Mouse (Mus musculus) MEL (cell line): Measurements from ENCODE around the gene Pdss2. TPM values are rescaled to one million over a fixed set of nuclear protein-coding genes. Genes with fewer than 3 reads are reported as not detected.

Experiments used
- DNase-seq: peaks from one replicate; pipeline ENCODE4 v3.0.0; 2011; ENCODE audit warnings: low read depth, low spot score
- H3K27ac ChIP-seq: 2 replicates; pipeline ENCODE4 v1.5.1; 2012; ENCODE audit warnings: low read depth, mild to moderate bottlenecking, control low read depth, low read length, moderate library complexity; ENCODE audit not compliant: control insufficient read depth
- H3K27me3 ChIP-seq, 2 experiments: fragments of 150-350 bp in 1 of 2; sonication (generic) in 1 of 2; 2 replicates each; pipeline ENCODE4 v1.6.1; 2012; ENCODE audit warnings: low read length in 2 of 2, mild to moderate bottlenecking in 2 of 2, improper control_type of control experiment in 1 of 2, moderate library complexity in 1 of 2; ENCODE audit not compliant: insufficient read depth in 2 of 2, control insufficient read depth in 1 of 2
- H3K36me3 ChIP-seq, 2 experiments: 2 replicates each; pipeline ENCODE4 v1.6.1; 2012 to 2014; ENCODE audit warnings: low read length in 2 of 2, improper control_type of control experiment in 1 of 2, inconsistent platforms in 1 of 2, mild to moderate bottlenecking in 1 of 2; ENCODE audit not compliant: insufficient read depth in 2 of 2, control insufficient read depth in 1 of 2
- H3K4me1 ChIP-seq, 2 experiments: fragments of 150-350 bp in 1 of 2; sonication (generic) in 1 of 2; 2 replicates each; pipeline ENCODE4 v1.6.1; 2012; ENCODE audit warnings: low read length in 2 of 2, improper control_type of control experiment in 1 of 2, mild to moderate bottlenecking in 1 of 2; ENCODE audit not compliant: insufficient read depth in 2 of 2, control insufficient read depth in 1 of 2
- H3K4me3 ChIP-seq, 2 experiments: fragments of 150-350 bp in 1 of 2; sonication (generic) in 1 of 2; 2 replicates each; pipeline ENCODE4 v1.5.1; 2012; ENCODE audit warnings: low read depth in 2 of 2, low read length in 2 of 2, mild to moderate bottlenecking in 2 of 2, moderate library complexity in 2 of 2, control low read depth in 1 of 2, improper control_type of control experiment in 1 of 2; ENCODE audit not compliant: control insufficient read depth in 1 of 2, insufficient read depth in 1 of 2
- H3K79me2 ChIP-seq: 2 replicates; pipeline ENCODE4 v1.6.1; 2012; ENCODE audit warnings: mild to moderate bottlenecking, low read length, moderate library complexity; ENCODE audit not compliant: control insufficient read depth, poor library complexity, insufficient read depth
- H3K9ac ChIP-seq: 2 replicates; pipeline ENCODE4 v1.6.1; 2012; ENCODE audit warnings: low read depth, mild to moderate bottlenecking, control low read depth, low read length, moderate library complexity; ENCODE audit not compliant: control insufficient read depth, poor library complexity, severe bottlenecking
- H3K9me3 ChIP-seq: fragments of 150-350 bp; sonication (generic); replicated peaks from 2 replicates; pipeline ENCODE4 v1.6.1; 2012; ENCODE audit warnings: mild to moderate bottlenecking, low read length, improper control_type of control experiment, moderate library complexity; ENCODE audit not compliant: insufficient read depth
- BHLHE40 ChIP-seq: IDR thresholded peaks from 2 replicates; pipeline ENCODE4 v1.6.1; 2012; ENCODE audit warnings: low read depth, mild to moderate bottlenecking, inconsistent platforms, low read length, improper control_type of control experiment, borderline replicate concordance
- ELF1 ChIP-seq: IDR thresholded peaks from 2 replicates; pipeline ENCODE4 v1.6.1; 2014; ENCODE audit warnings: low read depth, mild to moderate bottlenecking, inconsistent platforms, low read length, improper control_type of control experiment, moderate library complexity
- GATA1 ChIP-seq: IDR thresholded peaks from 2 replicates; pipeline ENCODE4 v1.6.1; 2011; ENCODE audit warnings: low read depth, low read length, improper control_type of control experiment
- MAZ ChIP-seq: IDR thresholded peaks from 2 replicates; pipeline ENCODE4 v1.6.1; 2012; ENCODE audit warnings: low read depth, mild to moderate bottlenecking, inconsistent platforms, low read length, improper control_type of control experiment
- MEF2A ChIP-seq: IDR thresholded peaks from 2 replicates; pipeline ENCODE4 v1.6.1; 2014; ENCODE audit warnings: low read depth, mild to moderate bottlenecking, inconsistent platforms, low read length, improper control_type of control experiment; ENCODE audit not compliant: poor library complexity, insufficient replicate concordance, severe bottlenecking; ENCODE audit errors: extremely low read depth
- MYB ChIP-seq: IDR thresholded peaks from 2 replicates; pipeline ENCODE4 v1.6.1; 2011; ENCODE audit warnings: mild to moderate bottlenecking, low read depth, low read length, improper control_type of control experiment
- NELFE ChIP-seq: IDR thresholded peaks from 2 replicates; pipeline ENCODE4 v1.6.1; 2011; ENCODE audit warnings: low read depth, low read length, improper control_type of control experiment
- NRF1 ChIP-seq: IDR thresholded peaks from 2 replicates; pipeline ENCODE4 v1.6.1; 2014; ENCODE audit warnings: low read depth, mild to moderate bottlenecking, inconsistent platforms, low read length, improper control_type of control experiment, moderate library complexity; ENCODE audit not compliant: poor library complexity, insufficient read depth, severe bottlenecking
- POLR2AphosphoS5 ChIP-seq: IDR thresholded peaks from 2 replicates; pipeline ENCODE4 v1.6.1; 2012; ENCODE audit warnings: low read depth, borderline replicate concordance, mild to moderate bottlenecking, inconsistent platforms, low read length, moderate library complexity, mixed read lengths
- RCOR1 ChIP-seq: IDR thresholded peaks from 2 replicates; pipeline ENCODE4 v1.6.1; 2012; ENCODE audit warnings: low read depth, mild to moderate bottlenecking, inconsistent platforms, low read length, improper control_type of control experiment
- TBP ChIP-seq: IDR thresholded peaks from 2 replicates; pipeline ENCODE4 v1.8.0; 2011; ENCODE audit warnings: low read depth, low read length, improper control_type of control experiment
- TCF12 ChIP-seq: IDR thresholded peaks from 2 replicates; pipeline ENCODE4 v1.6.1; 2014; ENCODE audit warnings: low read depth, mild to moderate bottlenecking, inconsistent platforms, low read length, improper control_type of control experiment, moderate library complexity
- UBTF ChIP-seq: IDR thresholded peaks from 2 replicates; pipeline ENCODE4 v1.6.1; 2012; ENCODE audit warnings: low read depth, mild to moderate bottlenecking, inconsistent platforms, low read length, improper control_type of control experiment, moderate library complexity, borderline replicate concordance; ENCODE audit not compliant: insufficient read depth
- ZC3H11A ChIP-seq: IDR thresholded peaks from 2 replicates; pipeline ENCODE4 v1.6.1; 2012; ENCODE audit warnings: low read depth, mild to moderate bottlenecking, inconsistent platforms, low read length, improper control_type of control experiment
- ZKSCAN1 ChIP-seq: IDR thresholded peaks from 2 replicates; pipeline ENCODE4 v1.6.1; 2012; ENCODE audit warnings: low read depth, mild to moderate bottlenecking, inconsistent platforms, low read length, improper control_type of control experiment, moderate library complexity
- ZMIZ1 ChIP-seq: IDR thresholded peaks from 2 replicates; pipeline ENCODE4 v1.6.1; 2012; ENCODE audit warnings: low read depth, mild to moderate bottlenecking, inconsistent platforms, low read length, improper control_type of control experiment, moderate library complexity
- polyA plus RNA-seq, 2 experiments: library from polyadenylated mRNA; stranded (reverse) in 1 of 2; unstranded in 1 of 2; fragments of >175 nt in 1 of 2; fragments of >200 nt in 1 of 2; gene quantifications; 2 replicates each; pipeline versions ENCODE4 v1.2.1 to v1.2.4; 2012; ENCODE audit warnings: low replicate concordance in 2 of 2, low read depth in 1 of 2; ENCODE audit not compliant: insufficient read length in 2 of 2, insufficient read depth in 1 of 2, missing spikeins in 1 of 2
- total RNA-seq: library from RNA; depleted of rRNA; stranded (reverse); fragments of 300-350 nt; gene quantifications from 2 replicates; pipeline ENCODE4 v1.2.3, GENCODE M21; 2012

Gene Pdss2
- total and polyA plus RNA-seq, 3 experiments: 14.3 to 14.8 TPM; not detected in 1

GRCm38 (mm10) chr10:43174326-43175155, 46.7 kb upstream of the Pdss2 start, which contains the start of the genes Sobp and 9030612E09Rik:
Gene Sobp, minus strand, starts transcription at chr10:43174530.
Gene 9030612E09Rik, plus strand, starts transcription at chr10:43174704.
- no peaks in the 10 kb centered on the region for H3K4me1 ChIP-seq
- no peak for DNase-seq
- TF ChIP-seq MAZ (no peak), BHLHE40 (no peak), UBTF (no peak), ELF1 (no peak), ZMIZ1 (no peak)
- H3K79me2 ChIP-seq: no peaks in the 10 kb centered on the region
- H3K9me3 ChIP-seq: no peaks in the 10 kb centered on the region
- H3K4me3 ChIP-seq: no peak within 1 kb of the TSS
- peaks cover 2 to 4% of the 10 kb centered on the region in 2 experiments for H3K27me3 ChIP-seq
- no peak within 1 kb of the TSS for H3K27ac ChIP-seq
- H3K9ac ChIP-seq: no peak within 1 kb of the TSS
- H3K36me3 ChIP-seq: no peaks in the 10 kb centered on the region

GRCm38 (mm10) chr10:43175156-43175601, 46.1 kb upstream of the Pdss2 start:
- Histone ChIP-seq H3K36me3 (no peaks in the 10 kb centered on the region), H3K27ac (no peak overlapping the region), H3K4me1 (no peaks in the 10 kb centered on the region), H3K9me3 (no peaks in the 10 kb centered on the region), H3K27me3 (peaks cover 2 to 4% of the 10 kb centered on the region in 2 experiments), H3K9ac (no peak overlapping the region), H3K4me3 (no peak overlapping the region), H3K79me2 (no peaks in the 10 kb centered on the region)
- TF ChIP-seq RCOR1: no peak
- no peak for TF ChIP-seq BHLHE40
- TF ChIP-seq ZC3H11A: no peak
- TF ChIP-seq TBP: no peak
- TF ChIP-seq NRF1: no peak
- TF ChIP-seq TCF12: no peak
- no peak for TF ChIP-seq GATA1
- no peak for TF ChIP-seq MEF2A
- TF ChIP-seq ZKSCAN1: no peak
- TF ChIP-seq NELFE: no peak
- no peak for TF ChIP-seq POLR2AphosphoS5
- TF ChIP-seq UBTF: no peak
- TF ChIP-seq MYB: no peak
- no peak for DNase-seq
